Mouse (Mus musculus) inflammation-experienced regulatory T-cells, adult 16 weeks (primary cell): Measurements from ENCODE around the gene Calu. TPM values are rescaled to one million over a fixed set of nuclear protein-coding genes. Genes with fewer than 3 reads are reported as not detected.

Experiments
- polyA plus RNA-seq: library from polyadenylated mRNA; unstranded; fragments of 100-300 nt; shearing (Covaris generic); gene quantifications from one replicate; pipeline ENCODE4 v1.2.1, GENCODE M21; 2017

The Calu gene
- 127 TPM for polyA plus RNA-seq

GRCm38 (mm10) chr6:29347665-29348370 is at the start of gene Calu:
TSS of gene Calu (plus strand) at chr6:29348069.

GRCm38 (mm10) chr6:29318879-29319278 is 29.0 kb upstream of the Calu start, which contains the start of gene Fam71f1:
TSS of gene Fam71f1 (plus strand) at chr6:29319140.

GRCm38 (mm10) chr6:29388052-29388518 is 40.2 kb downstream of the Calu start, which contains the start of gene Opn1sw:
TSS of gene Opn1sw (minus strand) at chr6:29388468.

GRCm38 (mm10) chr6:29395910-29396713 is 48.2 kb downstream of the Calu start, which contains the start of gene Ccdc136:
TSS of gene Ccdc136 (plus strand) at chr6:29396309.

Other genes with a start within 250 kb of the Calu start
- gene Rbm28, start 183.1 kb upstream of the Calu start, polyA plus RNA-seq, result 78.7 TPM
- not detected for gene Prrt4, start 168.5 kb upstream of the Calu start, polyA plus RNA-seq
- 76.0 TPM for gene Impdh1, start 131.7 kb upstream of the Calu start, polyA plus RNA-seq
- gene Hilpda, start 75.6 kb upstream of the Calu start, polyA plus RNA-seq, result 34.3 TPM
- 0.62 TPM for gene Fam71f2, start 68.5 kb upstream of the Calu start, polyA plus RNA-seq
- gene Fam71f1, start 28.9 kb upstream of the Calu start, polyA plus RNA-seq, result not detected
- gene Opn1sw, start 40.4 kb downstream of the Calu start, polyA plus RNA-seq, result not detected
- gene Ccdc136, start 48.2 kb downstream of the Calu start, polyA plus RNA-seq, result 1.9 TPM
- not detected for gene Flnc, start 85.2 kb downstream of the Calu start, polyA plus RNA-seq
- 358 TPM for gene Atp6v1f, start 119.6 kb downstream of the Calu start, polyA plus RNA-seq
- gene Atp6v1fnb, start 123.4 kb downstream of the Calu start, polyA plus RNA-seq, result 0.44 TPM
- gene Kcp, start 159.9 kb downstream of the Calu start, polyA plus RNA-seq, result not detected
- 48.5 TPM for gene Irf5, start 178.6 kb downstream of the Calu start, polyA plus RNA-seq